Mouse (Mus musculus) hindbrain, embryonic 12.5 days (tissue): ENCODE measurements around the gene Kdm4b. TPM values are rescaled to one million over a fixed set of nuclear protein-coding genes. Genes with fewer than 3 reads are reported as not detected.

ENCODE experiments used
- ATAC-seq: fragments of 200-750 bp; cut with Nextera tagmentation; 2 replicates; pipeline ENCODE4 v1.8.0; 2017; ENCODE audit warnings: moderate TSS enrichment; ENCODE audit not compliant: low FRiP score
- H3K27ac ChIP-seq: fragments of 300-500 bp; sonication (generic); 2 replicates; pipeline ENCODE4 v1.5.1; 2016; ENCODE audit warnings: mild to moderate bottlenecking
- H3K27me3 ChIP-seq: fragments of 300-500 bp; sonication (generic); 2 replicates; pipeline ENCODE4 v1.6.1; 2016; ENCODE audit warnings: mild to moderate bottlenecking
- H3K36me3 ChIP-seq: fragments of 300-500 bp; sonication (generic); 2 replicates; pipeline ENCODE4 v1.6.1; 2016; ENCODE audit warnings: mild to moderate bottlenecking
- H3K4me1 ChIP-seq: fragments of 300-500 bp; sonication (generic); 2 replicates; pipeline ENCODE4 v1.6.1; 2016
- H3K4me2 ChIP-seq: fragments of 300-500 bp; sonication (generic); replicated peaks from 2 replicates; pipeline ENCODE4 v1.6.1; 2016; ENCODE audit warnings: mild to moderate bottlenecking
- H3K4me3 ChIP-seq: fragments of 300-500 bp; sonication (generic); 2 replicates; pipeline ENCODE4 v1.5.1; 2016; ENCODE audit warnings: mild to moderate bottlenecking
- H3K9ac ChIP-seq: fragments of 300-500 bp; sonication (generic); 2 replicates; pipeline ENCODE4 v1.6.1; 2016; ENCODE audit warnings: mild to moderate bottlenecking, moderate library complexity
- H3K9me3 ChIP-seq: fragments of 300-500 bp; sonication (generic); replicated peaks from 2 replicates; pipeline ENCODE4 v1.6.1; 2016; ENCODE audit warnings: mild to moderate bottlenecking
- WGBS: fragments of 180-500 bp; shearing (Covaris S2); methylation state at CpG from one replicate; pipeline ENCODE4 v1.1.7; 2016; 5-methylcytosine and 5-hydroxymethylcytosine counted together
- polyA plus RNA-seq: library from polyadenylated mRNA; unstranded; fragments of >200 nt; fragmentation: Nextera tagmentation; extraction: Ambion mirVana; gene quantifications from 2 replicates; pipeline ENCODE4 v1.2.1, GENCODE M21; 2016

Gene Kdm4b
- polyA plus RNA-seq, 1 experiment from 2014 or later = 86.9 TPM

GRCm38 (mm10) chr17:56331256-56331655 is 5.4 kb downstream of the Kdm4b start:
- Histone ChIP-seq H3K27me3 (no peaks in the 10 kb centered on the region), H3K9me3 (no peaks in the 10 kb centered on the region), H3K9ac (no peak overlapping the region), H3K4me1 (peaks cover 63% of the 10 kb centered on the region), H3K4me2 (no peak overlapping the region), H3K4me3 (no peak overlapping the region), H3K27ac (no peak overlapping the region), H3K36me3 (no peaks in the 10 kb centered on the region)
- no peak for ATAC-seq

GRCm38 (mm10) chr17:56332987-56333386 is 7.1 kb downstream of the Kdm4b start:
- Histone ChIP-seq H3K27me3 (no peaks in the 10 kb centered on the region), H3K27ac (no peak overlapping the region), H3K9ac (no peak overlapping the region), H3K4me2 (no peak overlapping the region), H3K9me3 (no peaks in the 10 kb centered on the region), H3K4me1 (peaks cover 55% of the 10 kb centered on the region), H3K4me3 (no peak overlapping the region), H3K36me3 (no peaks in the 10 kb centered on the region)
- no peak for ATAC-seq
- WGBS = 44% methylated on average over 8 of the region's 8 CpGs

- H3K27me3 ChIP-seq = no peaks in the 10 kb centered on the region
- no peak overlapping the region for H3K9ac ChIP-seq
- H3K4me2 ChIP-seq = no peak overlapping the region
- ATAC-seq = peak; percentile 32; the same call in 1 of the 2 replicates
- peaks cover 31% of the 10 kb centered on the region for H3K4me1 ChIP-seq
- WGBS = 70% methylated on average over 4 of the region's 4 CpGs
- H3K9me3 ChIP-seq = no peaks in the 10 kb centered on the region
- H3K4me3 ChIP-seq = no peak overlapping the region
- H3K36me3 ChIP-seq = peaks cover 3% of the 10 kb centered on the region; the same call in 1 of the 2 replicates
- H3K27ac ChIP-seq = no peak overlapping the region
These were observed 11.3 kb downstream of the Kdm4b start for GRCm38 (mm10) chr17:56337190-56337589.

- no peaks in the 10 kb centered on the region for H3K27me3 ChIP-seq
- ATAC-seq = no peak
- H3K4me1 ChIP-seq = peaks cover 30% of the 10 kb centered on the region
- 96% methylated on average over 6 of the region's 6 CpGs for WGBS
- no peak overlapping the region for H3K27ac ChIP-seq
- H3K9me3 ChIP-seq = no peaks in the 10 kb centered on the region
- no peak overlapping the region for H3K9ac ChIP-seq
- H3K4me2 ChIP-seq = no peak overlapping the region
- peaks cover 3% of the 10 kb centered on the region; the same call in 1 of the 2 replicates for H3K36me3 ChIP-seq
- no peak overlapping the region for H3K4me3 ChIP-seq
These were observed 11.9 kb downstream of the Kdm4b start for GRCm38 (mm10) chr17:56337791-56338190.

GRCm38 (mm10) chr17:56338909-56339308 is 13.0 kb downstream of the Kdm4b start:
- no peak for ATAC-seq
- no peaks in the 10 kb centered on the region for H3K9me3 ChIP-seq
- WGBS = 63% methylated on average over 4 of the region's 4 CpGs

GRCm38 (mm10) chr17:56340717-56341116 is 14.9 kb downstream of the Kdm4b start:
- H3K27me3 ChIP-seq = no peaks in the 10 kb centered on the region
- peaks cover 13% of the 10 kb centered on the region for H3K36me3 ChIP-seq
- H3K9me3 ChIP-seq = no peaks in the 10 kb centered on the region
- no peak overlapping the region for H3K4me2 ChIP-seq
- H3K4me1 ChIP-seq = peaks cover 22% of the 10 kb centered on the region
- no peak overlapping the region for H3K27ac ChIP-seq
- no peak overlapping the region for H3K4me3 ChIP-seq
- no peak overlapping the region for H3K9ac ChIP-seq
- ATAC-seq = no peak

More at GRCm38 (mm10) chr17:56338909-56339308, 13.0 kb downstream of the Kdm4b start:
- H3K9ac ChIP-seq = no peak overlapping the region
- H3K36me3 ChIP-seq = peaks cover 3% of the 10 kb centered on the region; the same call in 1 of the 2 replicates
- H3K27ac ChIP-seq = no peak overlapping the region
- peaks cover 26% of the 10 kb centered on the region for H3K4me1 ChIP-seq
- no peak overlapping the region for H3K4me3 ChIP-seq
- H3K27me3 ChIP-seq = no peaks in the 10 kb centered on the region
- H3K4me2 ChIP-seq = no peak overlapping the region

- ATAC-seq = no peak
- H3K9ac ChIP-seq = no peak overlapping the region
These were observed 17.6 kb downstream of the Kdm4b start for GRCm38 (mm10) chr17:56343466-56343865.

GRCm38 (mm10) chr17:56345364-56345763 is 19.5 kb downstream of the Kdm4b start:
- Histone ChIP-seq H3K9me3 (no peaks in the 10 kb centered on the region), H3K27ac (no peak overlapping the region), H3K36me3 (peaks cover 15% of the 10 kb centered on the region), H3K4me3 (no peak overlapping the region), H3K27me3 (no peaks in the 10 kb centered on the region), H3K9ac (no peak overlapping the region), H3K4me2 (no peak overlapping the region), H3K4me1 (peaks cover 11% of the 10 kb centered on the region)
- WGBS = 81% methylated on average over 2 of the region's 2 CpGs
- ATAC-seq = no peak

More at GRCm38 (mm10) chr17:56343466-56343865, 17.6 kb downstream of the Kdm4b start:
- Histone ChIP-seq H3K9me3 (no peaks in the 10 kb centered on the region), H3K27me3 (no peaks in the 10 kb centered on the region), H3K27ac (no peak overlapping the region), H3K4me1 (peaks cover 10% of the 10 kb centered on the region), H3K4me2 (no peak overlapping the region), H3K4me3 (no peak overlapping the region), H3K36me3 (peaks cover 13% of the 10 kb centered on the region)
- WGBS = 83% methylated on average over 3 of the region's 3 CpGs

- Histone ChIP-seq H3K9ac (no peak overlapping the region), H3K27ac (no peak overlapping the region), H3K4me1 (0 out of 2 replicates have a peak, but pooled peaks cover 3% of the 10 kb centered on the region), H3K36me3 (peaks cover 30% of the 10 kb centered on the region), H3K4me3 (no peak overlapping the region), H3K27me3 (no peaks in the 10 kb centered on the region), H3K9me3 (no peaks in the 10 kb centered on the region), H3K4me2 (no peak overlapping the region)
- 67% methylated on average over 4 of the region's 4 CpGs for WGBS
- ATAC-seq = no peak
These were observed 22.3 kb downstream of the Kdm4b start for GRCm38 (mm10) chr17:56348128-56348527.

GRCm38 (mm10) chr17:56348586-56348985 is 22.7 kb downstream of the Kdm4b start:
- H3K9ac ChIP-seq = no peak overlapping the region
- no peak for ATAC-seq
- H3K4me2 ChIP-seq = no peak overlapping the region
- no peaks in the 10 kb centered on the region for H3K9me3 ChIP-seq
- H3K27me3 ChIP-seq = no peaks in the 10 kb centered on the region
- H3K36me3 ChIP-seq = peaks cover 35% of the 10 kb centered on the region
- H3K4me1 ChIP-seq = 0 out of 2 replicates have a peak, but pooled peaks cover 3% of the 10 kb centered on the region
- no peak overlapping the region for H3K4me3 ChIP-seq
- H3K27ac ChIP-seq = no peak overlapping the region

- ATAC-seq = peak; percentile 52
- H3K4me3 ChIP-seq = no peak overlapping the region
- H3K9ac ChIP-seq = 0 out of 2 replicates have a peak overlapping the region, but pooled peaks have one; percentile 8
- WGBS = 30% methylated on average over 2 of the region's 2 CpGs
- no peaks in the 10 kb centered on the region for H3K27me3 ChIP-seq
- H3K27ac ChIP-seq = no peak overlapping the region
- H3K4me2 ChIP-seq = no peak overlapping the region
- H3K4me1 ChIP-seq = 0 out of 2 replicates have a peak, but pooled peaks cover 3% of the 10 kb centered on the region
- peaks cover 47% of the 10 kb centered on the region for H3K36me3 ChIP-seq
- no peaks in the 10 kb centered on the region for H3K9me3 ChIP-seq
These were observed 24.8 kb downstream of the Kdm4b start for GRCm38 (mm10) chr17:56350694-56351093.

GRCm38 (mm10) chr17:56356921-56357885 is 31.3 kb downstream of the Kdm4b start:
- Histone ChIP-seq H3K4me1 (peaks cover 6% of the 10 kb centered on the region; the same call in 1 of the 2 replicates), H3K27me3 (no peaks in the 10 kb centered on the region), H3K27ac (no peak overlapping the region), H3K9me3 (no peaks in the 10 kb centered on the region), H3K36me3 (peaks cover 74% of the 10 kb centered on the region), H3K4me3 (no peak overlapping the region), H3K4me2 (no peak overlapping the region), H3K9ac (no peak overlapping the region; the same call in 1 of the 2 replicates)
- 73% methylated on average over 9 of the region's 9 CpGs for WGBS
- peak; percentile 78 for ATAC-seq
